8 mouse cellular contexts compared by ENCODE assay signal in genomic region chr12:80168736-80169135, GRCm38 (mm10). TPM values are rescaled to one million over a fixed set of nuclear protein-coding genes. Genes with fewer than 3 reads are reported as not detected.
A peak's percentile ranks its signal among the peaks of the same experiment; 100 is the strongest.
DNase-seq lines count a peak whose midpoint lies in the region; ATAC-seq and TF ChIP-seq lines count a peak whose summit lies in the region.

No protein-coding gene starts in this region.

- H3K27ac ChIP-seq in testis, adult 2 months (ENCODE audit: control insufficient read depth, insufficient read depth, low read depth, low read length), result no peak overlapping the region
- no peak overlapping the region for H3K27ac ChIP-seq in limb, embryonic 12.5 days
- H3K27ac ChIP-seq in stomach, embryonic 16.5 days (ENCODE audit: low read length), result no peak overlapping the region

- H3K9me3 ChIP-seq in limb, embryonic 12.5 days, result no peaks in the 10 kb centered on the region
- no peaks in the 10 kb centered on the region for H3K9me3 ChIP-seq in stomach, embryonic 16.5 days (replicated peaks; ENCODE audit: control insufficient read depth, low read length)

- H3K4me1 ChIP-seq in testis, adult 2 months (ENCODE audit: control insufficient read depth, insufficient read depth, low read length), result peaks cover 4% of the 10 kb centered on the region
- H3K4me1 ChIP-seq in limb, embryonic 12.5 days (replicated peaks), result peaks cover 14% of the 10 kb centered on the region
- no peaks in the 10 kb centered on the region for H3K4me1 ChIP-seq in stomach, embryonic 16.5 days (ENCODE audit: control insufficient read depth, insufficient read depth, low read length)

- H3K27me3 ChIP-seq in testis, adult 2 months (ENCODE audit: control insufficient read depth, insufficient read depth, low read length), result no peaks in the 10 kb centered on the region
- H3K27me3 ChIP-seq in limb, embryonic 12.5 days, result no peaks in the 10 kb centered on the region
- H3K27me3 ChIP-seq in stomach, embryonic 16.5 days (ENCODE audit: control insufficient read depth, insufficient read depth, low read length), result no peaks in the 10 kb centered on the region

- TF ChIP-seq POLR2A in testis, adult 2 months (IDR thresholded peaks at IDR 0.05; ENCODE audit: control insufficient read depth, low read depth, low read length), result no peak

- H3K36me3 ChIP-seq in testis, adult 2 months (ENCODE audit: control insufficient read depth, insufficient read depth, low read length), result no peaks in the 10 kb centered on the region
- peaks cover 70% of the 10 kb centered on the region for H3K36me3 ChIP-seq in limb, embryonic 12.5 days
- peaks cover 14% of the 10 kb centered on the region for H3K36me3 ChIP-seq in stomach, embryonic 16.5 days (ENCODE audit: control insufficient read depth, insufficient read depth, low read length)

- no peak overlapping the region for H3K9ac ChIP-seq in limb, embryonic 12.5 days (replicated peaks)
- no peak overlapping the region for H3K9ac ChIP-seq in stomach, embryonic 16.5 days (ENCODE audit: low read length)

- intact Hi-C loops in gastrocnemius, postnatal 14 days (cut with DNase I; ENCODE audit: low total_unique reads), result no loop called here

- H3K4me3 ChIP-seq in testis, adult 2 months (ENCODE audit: control insufficient read depth, low read depth, low read length), result peak overlapping the region; percentile 83
- H3K4me3 ChIP-seq in limb, embryonic 12.5 days (replicated peaks), result no peak overlapping the region
- H3K4me3 ChIP-seq in stomach, embryonic 16.5 days (replicated peaks; ENCODE audit: low read length), result no peak overlapping the region; the same call in 1 of the 2 replicates

- DNase-seq in cerebellum, adult 11-12 months, result peak; percentile 49
- DNase-seq in cerebellum, adult 9-10 months, result no peak
- no peak for DNase-seq in testis, postnatal 14 days (ENCODE audit: low spot score)
- DNase-seq in gastrocnemius, postnatal 14 days, result no peak
- no peak for DNase-seq in layer of hippocampus, postnatal 14 days (ENCODE audit: low spot score in 2 of 2)

- WGBS in limb, embryonic 12.5 days, result 69% methylated on average over 12 of the region's 12 CpGs
- 58% methylated on average over 12 of the region's 12 CpGs for WGBS in stomach, embryonic 16.5 days

- ATAC-seq in limb, embryonic 12.5 days (ENCODE audit: insufficient number of reproducible peaks, insufficient read depth, low FRiP score, low TSS enrichment, low read depth), result no peak
- ATAC-seq in stomach, embryonic 16.5 days (ENCODE audit: insufficient read depth, low FRiP score), result no peak

- no peak for TF ChIP-seq CTCF in testis, adult 2 months (IDR thresholded peaks at IDR 0.05; ENCODE audit: control insufficient read depth, insufficient read depth, insufficient replicate concordance, low read depth, low read length)

- peak overlapping the region; percentile 45 for H3K4me2 ChIP-seq in limb, embryonic 12.5 days
- H3K4me2 ChIP-seq in stomach, embryonic 16.5 days (ENCODE audit: low read depth, low read length), result peak overlapping the region; percentile 38

RNA-seq across cellular contexts. Expression of gene Zfp36l1, which starts 55.9 kb away (rescaled TPM):
- polyA plus RNA-seq in testis, adult 2 months (2012; rRNA removed), result 28.4 and 33.0 TPM in 2 replicates
- 80.7 and 89.8 TPM in 2 replicates for polyA plus RNA-seq in limb, embryonic 12.5 days (2016; fragmentation: Nextera tagmentation; extraction: Ambion mirVana)
- polyA plus RNA-seq in stomach, embryonic 16.5 days (2015; fragmentation: Nextera tagmentation; extraction: Ambion mirVana), result 137 and 140 TPM in 2 replicates
- total RNA-seq in gastrocnemius, postnatal 14 days (2021), result 10 to 100 TPM; 42.4 to 53.9 TPM
- 10 to 100 TPM; 48.3 to 50.3 TPM for total RNA-seq in layer of hippocampus, postnatal 14 days (2021)
